Mouse (Mus musculus) kidney, postnatal 0 days (tissue): ENCODE measurements around the gene Dnajb5. TPM values are rescaled to one million over a fixed set of nuclear protein-coding genes. Genes with fewer than 3 reads are reported as not detected.
A peak's percentile ranks its signal among the peaks of the same experiment; 100 is the strongest.

Experiments used
- ATAC-seq: fragments of 200-750 bp; cut with Nextera tagmentation; replicated peaks from 2 replicates; pipeline ENCODE4 v1.8.0; 2017; ENCODE audit warnings: low read depth, moderate number of reproducible peaks, moderate TSS enrichment, moderate library complexity; ENCODE audit not compliant: low FRiP score
- DNase-seq: peaks from one replicate; pipeline ENCODE4 v3.0.0-alpha.2; 2016; ENCODE audit warnings: low spot score
- H3K27ac ChIP-seq: fragments of 300-500 bp; sonication (generic); 2 replicates; pipeline ENCODE4 v1.5.1; 2014; ENCODE audit warnings: mild to moderate bottlenecking
- H3K27me3 ChIP-seq: fragments of 300-500 bp; sonication (generic); 2 replicates; pipeline ENCODE4 v1.6.1; 2014; ENCODE audit warnings: low read length, mixed read lengths; ENCODE audit not compliant: insufficient read depth
- H3K36me3 ChIP-seq: fragments of 300-500 bp; sonication (generic); 2 replicates; pipeline ENCODE4 v1.6.1; 2014; ENCODE audit warnings: low read length, mixed read lengths; ENCODE audit not compliant: insufficient read depth
- H3K4me1 ChIP-seq: fragments of 300-500 bp; sonication (generic); replicated peaks from 2 replicates; pipeline ENCODE4 v1.6.1; 2014; ENCODE audit warnings: antibody characterized with exemption, low read length, mixed read lengths; ENCODE audit not compliant: insufficient read depth
- H3K4me2 ChIP-seq: fragments of 300-500 bp; sonication (generic); 2 replicates; pipeline ENCODE4 v1.6.1; 2014; ENCODE audit warnings: mild to moderate bottlenecking, low read length, moderate library complexity, mixed read lengths
- H3K4me3 ChIP-seq: fragments of 300-500 bp; sonication (generic); replicated peaks from 2 replicates; pipeline ENCODE4 v1.5.1; 2014; ENCODE audit warnings: low read depth, low read length
- H3K9ac ChIP-seq: fragments of 300-500 bp; sonication (generic); 2 replicates; pipeline ENCODE4 v1.6.1; 2014; ENCODE audit warnings: low read depth, low read length
- H3K9me3 ChIP-seq: fragments of 300-500 bp; sonication (generic); replicated peaks from 2 replicates; pipeline ENCODE4 v1.6.1; 2016; ENCODE audit warnings: low read length, inconsistent platforms, mixed read lengths
- CTCF ChIP-seq: IDR thresholded peaks from 2 replicates; pipeline ENCODE4 v1.5.1; 2016; ENCODE audit warnings: antibody characterized with exemption, low read depth, mild to moderate bottlenecking, moderate library complexity
- WGBS: fragments of 180-500 bp; shearing (Covaris S2); extraction: QIAGEN DNeasy Blood & Tissue Kit; methylation state at CpG from one replicate; pipeline ENCODE4 v1.1.7; 2014; 5-methylcytosine and 5-hydroxymethylcytosine counted together
- polyA plus RNA-seq: library from polyadenylated mRNA; unstranded; fragments of >200 nt; fragmentation: Nextera tagmentation; extraction: Ambion mirVana; gene quantifications from 2 replicates; pipeline ENCODE4 v1.2.1, GENCODE M21; 2015

Gene Dnajb5
- 4.6 and 5.3 TPM in 2 replicates for polyA plus RNA-seq

DNA sequence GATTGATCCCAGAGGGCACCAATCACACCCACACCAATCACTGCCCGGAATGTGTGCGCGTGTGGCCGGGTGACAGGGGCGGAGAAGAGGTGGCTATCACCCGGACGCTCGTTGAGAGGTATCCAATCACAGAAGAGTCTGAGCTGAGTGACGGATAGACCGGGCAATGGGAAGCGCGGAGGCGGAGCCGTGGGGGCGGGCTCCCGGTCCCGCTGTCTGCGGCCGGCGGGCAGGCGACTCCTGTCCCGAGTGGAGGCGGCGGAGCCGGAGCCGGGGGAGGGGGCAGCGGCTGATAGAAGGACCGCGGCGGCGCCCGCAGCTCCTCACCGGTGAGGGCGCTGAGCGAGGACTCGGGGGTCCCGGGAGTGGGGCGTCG lies at the start of gene Dnajb5:
TSS of gene Dnajb5 (plus strand) at position 139 of the 376 bp plus-strand sequence.
- Histone ChIP-seq H3K4me2 (peak within 1 kb of the TSS; percentile 88), H3K27ac (peak within 1 kb of the TSS; percentile 90), H3K4me3 (peak within 1 kb of the TSS; percentile 70), H3K36me3 (no peaks in the 10 kb centered on the region), H3K9me3 (no peaks in the 10 kb centered on the region), H3K27me3 (no peaks in the 10 kb centered on the region; the same call in 1 of the 2 replicates), H3K4me1 (peaks cover 14% of the 10 kb centered on the region), H3K9ac (peak within 1 kb of the TSS; percentile 72)
- under 1% methylated on average over 39 of the region's 39 CpGs for WGBS
- 0 out of 2 replicates have a peak, but pooled peaks have one; percentile 5 for TF ChIP-seq CTCF
- DNase-seq (peak; percentile 98), ATAC-seq (peak; percentile 97)

DNA sequence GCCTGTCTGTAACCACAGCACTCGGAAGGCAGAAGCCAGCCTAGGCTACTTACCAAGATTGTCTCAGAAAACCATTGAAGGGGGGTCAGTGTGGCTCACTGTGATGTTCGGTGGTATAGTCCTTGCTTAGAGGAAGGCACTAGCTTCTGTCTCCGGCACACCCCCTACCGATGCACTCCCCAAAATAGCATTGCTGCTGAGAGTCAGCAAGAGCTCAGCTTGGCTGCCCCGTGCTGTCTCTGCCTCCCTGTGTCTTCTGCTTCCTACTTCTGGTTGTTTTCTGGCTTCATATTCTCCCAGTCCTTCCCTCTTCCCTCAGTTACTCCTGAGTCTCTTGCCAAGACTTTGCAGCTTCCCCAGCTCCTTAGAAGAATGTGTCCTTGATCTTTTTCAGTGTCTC lies 48.7 kb upstream of the Dnajb5 start:
- H3K27ac ChIP-seq = no peak overlapping the region
- WGBS = 70% methylated on average over 5 of the region's 5 CpGs
- H3K4me2 ChIP-seq = no peak overlapping the region
- no peaks in the 10 kb centered on the region for H3K4me1 ChIP-seq
- DNase-seq = no peak
- no peak overlapping the region for H3K4me3 ChIP-seq
- ATAC-seq = no peak
- H3K9ac ChIP-seq = no peak overlapping the region
- no peaks in the 10 kb centered on the region for H3K9me3 ChIP-seq
- no peaks in the 10 kb centered on the region for H3K36me3 ChIP-seq
- no peak for TF ChIP-seq CTCF
- no peaks in the 10 kb centered on the region for H3K27me3 ChIP-seq

DNA sequence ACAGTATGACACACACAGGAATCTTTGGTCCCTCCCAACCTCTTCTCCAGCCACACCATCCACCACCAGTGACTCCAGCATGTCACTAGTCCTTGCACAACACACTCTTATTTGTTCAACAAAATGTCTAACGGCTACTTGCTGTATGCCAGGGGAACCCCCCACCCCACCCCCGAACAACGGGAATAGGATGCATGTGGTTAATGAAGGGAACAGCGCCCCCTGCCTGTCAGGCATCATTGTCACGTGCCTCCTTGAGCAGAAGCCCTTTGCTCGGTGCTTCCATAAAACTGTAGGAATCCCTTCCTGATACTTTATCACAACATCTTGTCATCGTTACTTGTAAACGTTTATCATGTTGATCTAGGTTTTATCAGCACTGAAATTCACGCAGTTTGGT lies 47.4 kb upstream of the Dnajb5 start:
- Histone ChIP-seq H3K27me3 (no peaks in the 10 kb centered on the region), H3K4me1 (no peaks in the 10 kb centered on the region), H3K4me2 (no peak overlapping the region), H3K4me3 (no peak overlapping the region), H3K9me3 (no peaks in the 10 kb centered on the region), H3K27ac (no peak overlapping the region), H3K36me3 (no peaks in the 10 kb centered on the region), H3K9ac (no peak overlapping the region)
- 54% methylated on average over 9 of the region's 9 CpGs for WGBS
- ATAC-seq (no peak), DNase-seq (no peak)
- TF ChIP-seq CTCF = peak; percentile 49; the same call in 1 of the 2 replicates

DNA sequence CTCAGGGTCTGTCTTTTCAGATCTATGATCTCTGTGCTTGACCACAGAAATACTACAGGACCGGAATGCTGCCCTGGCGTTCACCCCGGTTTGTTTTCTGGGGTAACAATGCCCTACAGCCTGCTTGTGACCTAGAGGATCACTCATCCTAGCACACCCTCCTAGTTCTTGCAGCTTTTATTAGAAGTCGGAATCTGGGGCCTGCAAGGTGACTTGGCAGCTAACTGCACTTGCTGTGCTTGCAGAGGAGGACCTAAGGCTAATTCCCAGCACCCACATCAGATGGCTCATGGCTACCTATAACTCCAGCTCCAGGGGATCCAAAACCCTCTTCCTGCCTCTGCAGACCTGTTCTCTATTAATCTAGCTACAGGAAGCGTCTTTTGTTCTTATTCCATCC lies 46.9 kb upstream of the Dnajb5 start:
- H3K4me1 ChIP-seq = no peaks in the 10 kb centered on the region
- no peak overlapping the region for H3K9ac ChIP-seq
- DNase-seq (no peak), ATAC-seq (no peak)
- TF ChIP-seq CTCF = no peak
- H3K4me3 ChIP-seq = no peak overlapping the region
- WGBS = 87% methylated on average over 5 of the region's 5 CpGs
- H3K36me3 ChIP-seq = no peaks in the 10 kb centered on the region
- H3K27me3 ChIP-seq = no peaks in the 10 kb centered on the region
- no peaks in the 10 kb centered on the region for H3K9me3 ChIP-seq
- H3K4me2 ChIP-seq = no peak overlapping the region
- H3K27ac ChIP-seq = no peak overlapping the region

DNA sequence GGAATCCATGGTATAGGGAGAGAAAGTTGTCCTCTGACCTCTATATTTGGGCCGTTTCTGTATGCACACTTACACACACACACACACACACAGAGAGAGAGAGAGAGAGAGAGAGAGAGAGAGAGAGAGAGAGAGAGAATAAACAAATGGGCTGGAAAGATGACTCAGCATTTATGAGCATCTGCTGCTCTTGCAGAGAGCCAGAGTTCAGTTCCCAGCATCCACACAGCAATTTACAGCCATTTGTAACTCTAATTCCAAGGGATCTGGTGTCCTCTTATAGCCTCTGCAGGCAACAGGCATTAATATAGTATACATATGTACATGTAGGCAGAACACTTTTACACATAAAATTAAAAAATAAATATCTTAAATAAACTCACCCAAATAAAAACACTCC lies 45.7 kb upstream of the Dnajb5 start:
- ATAC-seq (no peak), DNase-seq (no peak)

DNA sequence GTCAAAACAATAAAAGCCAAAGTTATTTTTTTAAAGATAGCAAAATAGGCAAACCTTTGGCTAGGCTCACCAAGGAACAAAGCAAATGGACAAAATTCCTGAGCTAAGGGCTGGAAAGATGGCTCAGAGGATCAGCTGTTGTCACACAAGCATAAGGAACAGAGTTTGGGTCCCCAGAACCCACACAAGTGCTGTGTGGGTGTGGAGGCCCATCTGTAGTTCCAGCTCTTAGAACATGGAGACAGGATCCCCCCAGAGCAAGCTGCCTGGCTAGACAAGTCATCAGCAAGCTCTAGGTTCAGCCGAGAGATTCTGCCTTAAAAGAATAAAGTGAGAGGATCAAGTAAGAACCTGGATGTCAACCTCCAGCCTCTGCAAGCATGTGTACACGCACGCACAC lies 45.1 kb upstream of the Dnajb5 start:
- WGBS = 93% methylated on average over 3 of the region's 3 CpGs
- H3K27me3 ChIP-seq = no peaks in the 10 kb centered on the region
- no peak for TF ChIP-seq CTCF
- no peak overlapping the region for H3K9ac ChIP-seq
- no peaks in the 10 kb centered on the region for H3K4me1 ChIP-seq
- no peak overlapping the region for H3K27ac ChIP-seq
- H3K9me3 ChIP-seq = no peaks in the 10 kb centered on the region
- H3K36me3 ChIP-seq = no peaks in the 10 kb centered on the region
- no peak for ATAC-seq
- no peak overlapping the region for H3K4me2 ChIP-seq
- no peak overlapping the region for H3K4me3 ChIP-seq
- no peak for DNase-seq

More for the DNA sequence above, 45.7 kb upstream of the Dnajb5 start:
- H3K4me2 ChIP-seq = no peak overlapping the region
- no peaks in the 10 kb centered on the region for H3K4me1 ChIP-seq
- no peak for TF ChIP-seq CTCF
- no peak overlapping the region for H3K4me3 ChIP-seq
- H3K27me3 ChIP-seq = no peaks in the 10 kb centered on the region
- no peak overlapping the region for H3K27ac ChIP-seq
- WGBS = 54% methylated on average over 1 of the region's 1 CpGs
- H3K36me3 ChIP-seq = no peaks in the 10 kb centered on the region
- no peaks in the 10 kb centered on the region for H3K9me3 ChIP-seq
- H3K9ac ChIP-seq = no peak overlapping the region

DNA sequence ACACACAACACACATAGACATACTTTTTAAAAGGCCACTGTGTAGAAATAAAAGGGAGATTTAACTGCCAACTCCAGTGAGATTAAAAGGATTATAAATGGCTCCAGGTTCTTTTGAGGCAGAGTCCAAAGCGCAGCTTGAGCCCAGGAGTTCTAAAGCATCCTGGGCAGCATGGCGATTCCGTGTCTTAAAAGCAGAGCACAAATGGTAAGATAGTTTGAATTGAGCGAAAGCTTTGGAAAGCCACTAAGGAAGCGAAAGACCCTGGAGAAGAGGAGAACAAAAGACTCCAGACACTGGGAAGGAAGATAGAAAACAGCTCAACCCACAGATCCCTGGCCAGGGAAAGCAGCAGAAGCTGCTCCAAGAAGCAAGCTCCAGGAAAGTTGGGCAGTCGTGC lies 44.6 kb upstream of the Dnajb5 start:
- DNase-seq (no peak), ATAC-seq (no peak)
- WGBS = 85% methylated on average over 6 of the region's 6 CpGs

More for the DNA sequence above, 44.6 kb upstream of the Dnajb5 start:
- Histone ChIP-seq H3K4me3 (no peak overlapping the region), H3K9me3 (no peaks in the 10 kb centered on the region), H3K27me3 (no peaks in the 10 kb centered on the region), H3K36me3 (no peaks in the 10 kb centered on the region), H3K9ac (no peak overlapping the region), H3K27ac (no peak overlapping the region), H3K4me2 (no peak overlapping the region), H3K4me1 (no peaks in the 10 kb centered on the region)
- no peak for TF ChIP-seq CTCF
